Mouse (Mus musculus) embryonic facial prominence, embryonic 15.5 days (tissue): ENCODE results near the gene Prss57. TPM values are rescaled to one million over a fixed set of nuclear protein-coding genes. Genes with fewer than 3 reads are reported as not detected.

Experiments used
- ATAC-seq: fragments of 200-750 bp; cut with Nextera tagmentation; 2 replicates; pipeline ENCODE4 v1.8.0; 2017; ENCODE audit warnings: low read depth, moderate TSS enrichment; ENCODE audit not compliant: insufficient number of reproducible peaks, low FRiP score, low TSS enrichment
- H3K27ac ChIP-seq: fragments of 300-500 bp; sonication (generic); replicated peaks from 2 replicates; pipeline ENCODE4 v1.5.1; 2015; ENCODE audit warnings: mild to moderate bottlenecking, inconsistent platforms
- H3K27me3 ChIP-seq: fragments of 300-500 bp; sonication (generic); 2 replicates; pipeline ENCODE4 v1.6.1; 2015; ENCODE audit warnings: inconsistent platforms
- H3K36me3 ChIP-seq: fragments of 300-500 bp; sonication (generic); 2 replicates; pipeline ENCODE4 v1.6.1; 2015; ENCODE audit warnings: mild to moderate bottlenecking, inconsistent platforms
- H3K4me1 ChIP-seq: fragments of 300-500 bp; sonication (generic); 2 replicates; pipeline ENCODE4 v1.6.1; 2015; ENCODE audit warnings: inconsistent platforms
- H3K4me2 ChIP-seq: fragments of 300-500 bp; sonication (generic); replicated peaks from 2 replicates; pipeline ENCODE4 v1.6.1; 2015; ENCODE audit warnings: mild to moderate bottlenecking, inconsistent platforms
- H3K4me3 ChIP-seq: fragments of 300-500 bp; sonication (generic); replicated peaks from 2 replicates; pipeline ENCODE4 v1.5.1; 2015; ENCODE audit warnings: mild to moderate bottlenecking, inconsistent platforms
- H3K9ac ChIP-seq: fragments of 300-500 bp; sonication (generic); 2 replicates; pipeline ENCODE4 v1.6.1; 2015; ENCODE audit warnings: inconsistent platforms
- H3K9me3 ChIP-seq: fragments of 300-500 bp; sonication (generic); replicated peaks from 2 replicates; pipeline ENCODE4 v1.6.1; 2016; ENCODE audit warnings: inconsistent platforms
- WGBS: fragments of 180-500 bp; shearing (Covaris S2); methylation state at CpG from one replicate; pipeline ENCODE4 v1.1.7; 2015; 5-methylcytosine and 5-hydroxymethylcytosine counted together
- polyA plus RNA-seq: library from polyadenylated mRNA; unstranded; fragments of >200 nt; fragmentation: Nextera tagmentation; extraction: Ambion mirVana; gene quantifications from 2 replicates; pipeline ENCODE4 v1.2.1, GENCODE M21; 2015

Prss57 gene
- 0.07 TPM in 1 of 2 replicates, not detected in the other for polyA plus RNA-seq

DNA sequence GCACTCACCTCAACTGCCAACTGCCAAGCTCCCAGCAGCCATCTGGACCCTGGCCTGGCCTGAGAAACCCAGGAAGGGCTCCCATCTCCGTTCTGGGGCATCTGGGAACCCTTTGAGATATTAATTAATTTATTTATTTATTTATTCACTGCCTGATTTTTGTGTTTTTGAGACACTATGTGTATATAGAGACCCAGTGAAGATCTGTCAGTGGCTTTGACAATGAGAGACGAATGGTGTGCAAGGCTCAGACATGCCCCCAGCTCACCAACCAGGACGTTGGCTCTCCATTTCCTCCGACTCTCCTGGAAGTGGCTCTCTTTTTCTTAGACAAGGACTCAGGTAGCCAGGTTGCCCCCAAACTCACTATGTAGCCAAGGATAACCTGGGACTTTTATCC, at the start of gene Prss57:
Gene Prss57, minus strand, starts transcription at position 101 of the 400 bp plus-strand sequence.
- peaks cover 14% of the 10 kb centered on the region for H3K4me1 ChIP-seq
- H3K36me3 ChIP-seq = no peaks in the 10 kb centered on the region
- H3K27ac ChIP-seq = no peak within 1 kb of the TSS
- H3K27me3 ChIP-seq = no peaks in the 10 kb centered on the region
- no peak within 1 kb of the TSS for H3K9ac ChIP-seq
- ATAC-seq = no peak
- no peak within 1 kb of the TSS for H3K4me3 ChIP-seq
- no peak within 1 kb of the TSS for H3K4me2 ChIP-seq
- 84% methylated on average over 4 of the region's 4 CpGs for WGBS
- H3K9me3 ChIP-seq = no peaks in the 10 kb centered on the region

DNA sequence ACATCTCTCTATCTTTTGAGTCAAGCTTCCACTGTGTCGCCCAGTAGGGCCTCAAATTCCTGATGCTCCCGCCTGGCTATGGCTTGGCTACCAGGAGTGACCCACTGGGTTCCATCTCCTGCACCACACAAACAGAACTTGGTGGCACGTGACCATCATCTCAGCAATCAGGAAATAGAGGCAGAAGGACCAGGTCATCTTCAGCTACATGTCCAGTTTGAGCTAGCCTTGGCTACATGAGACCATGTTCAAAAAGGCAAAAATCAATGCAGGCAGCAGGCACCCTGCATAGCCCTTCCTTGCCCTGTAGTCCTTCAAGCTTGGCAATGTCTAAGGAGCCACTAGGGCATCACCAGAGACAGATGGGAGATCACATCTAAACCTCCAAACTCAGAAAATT, 49.3 kb upstream of the Prss57 start:
- WGBS = 92% methylated on average over 3 of the region's 3 CpGs
- Histone ChIP-seq H3K27ac (peak overlapping the region; percentile 97), H3K4me3 (peak overlapping the region; percentile 44; the same call in 1 of the 2 replicates), H3K4me1 (peaks cover 30% of the 10 kb centered on the region), H3K9ac (no peak overlapping the region), H3K4me2 (peak overlapping the region; percentile 65), H3K27me3 (no peaks in the 10 kb centered on the region), H3K36me3 (no peaks in the 10 kb centered on the region), H3K9me3 (no peaks in the 10 kb centered on the region)
- no peak for ATAC-seq

DNA sequence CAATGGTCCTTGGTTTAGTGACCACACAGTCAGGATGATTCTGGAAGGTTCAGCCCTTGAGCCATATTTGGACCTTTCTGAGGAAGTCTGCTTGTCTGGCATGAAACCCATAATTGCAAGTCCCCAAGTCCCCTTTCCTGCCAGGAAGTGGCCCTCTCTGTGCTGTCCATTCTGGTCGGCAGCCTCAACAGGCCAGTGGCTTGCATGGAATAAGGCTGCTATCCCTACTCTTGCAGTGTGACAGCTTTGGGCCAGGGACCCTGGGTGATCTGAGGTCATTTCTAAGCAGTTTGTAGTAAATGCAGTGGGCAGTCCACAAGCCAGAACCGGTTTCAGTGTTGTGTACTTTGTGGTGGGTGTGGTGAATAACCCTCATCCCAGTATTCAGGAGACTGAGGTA, 47.4 kb upstream of the Prss57 start:
- WGBS = 46% methylated on average over 2 of the region's 2 CpGs
- no peak overlapping the region for H3K4me2 ChIP-seq
- no peaks in the 10 kb centered on the region for H3K9me3 ChIP-seq
- H3K27ac ChIP-seq = no peak overlapping the region
- no peaks in the 10 kb centered on the region for H3K27me3 ChIP-seq
- no peak overlapping the region for H3K4me3 ChIP-seq
- no peak for ATAC-seq
- H3K36me3 ChIP-seq = no peaks in the 10 kb centered on the region
- peaks cover 27% of the 10 kb centered on the region for H3K4me1 ChIP-seq
- no peak overlapping the region for H3K9ac ChIP-seq

DNA sequence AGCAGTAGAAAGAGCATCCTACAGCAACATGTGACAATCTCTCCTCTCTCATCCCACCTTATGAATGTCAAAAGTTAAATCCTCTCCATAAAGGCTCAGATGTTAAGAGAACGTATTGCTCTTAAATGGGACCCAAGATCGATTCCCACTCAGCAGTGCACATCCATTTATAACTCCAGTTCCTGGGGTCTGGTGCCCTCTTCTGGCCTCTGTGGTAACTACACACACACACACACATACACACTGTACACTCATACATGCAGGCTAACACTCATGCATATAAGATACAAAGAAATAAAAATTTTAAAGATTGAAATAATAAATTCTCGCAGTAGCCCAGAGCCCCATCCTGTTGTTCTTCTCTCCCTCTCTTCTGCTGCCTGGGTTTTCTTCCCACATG, 46.2 kb upstream of the Prss57 start:
- 90% methylated on average over 3 of the region's 3 CpGs for WGBS
- no peaks in the 10 kb centered on the region for H3K9me3 ChIP-seq
- H3K36me3 ChIP-seq = no peaks in the 10 kb centered on the region
- ATAC-seq = no peak
- no peak overlapping the region for H3K9ac ChIP-seq
- peaks cover 20% of the 10 kb centered on the region; the same call in 1 of the 2 replicates for H3K4me1 ChIP-seq
- H3K4me3 ChIP-seq = no peak overlapping the region
- no peaks in the 10 kb centered on the region for H3K27me3 ChIP-seq
- H3K27ac ChIP-seq = no peak overlapping the region
- no peak overlapping the region for H3K4me2 ChIP-seq

DNA sequence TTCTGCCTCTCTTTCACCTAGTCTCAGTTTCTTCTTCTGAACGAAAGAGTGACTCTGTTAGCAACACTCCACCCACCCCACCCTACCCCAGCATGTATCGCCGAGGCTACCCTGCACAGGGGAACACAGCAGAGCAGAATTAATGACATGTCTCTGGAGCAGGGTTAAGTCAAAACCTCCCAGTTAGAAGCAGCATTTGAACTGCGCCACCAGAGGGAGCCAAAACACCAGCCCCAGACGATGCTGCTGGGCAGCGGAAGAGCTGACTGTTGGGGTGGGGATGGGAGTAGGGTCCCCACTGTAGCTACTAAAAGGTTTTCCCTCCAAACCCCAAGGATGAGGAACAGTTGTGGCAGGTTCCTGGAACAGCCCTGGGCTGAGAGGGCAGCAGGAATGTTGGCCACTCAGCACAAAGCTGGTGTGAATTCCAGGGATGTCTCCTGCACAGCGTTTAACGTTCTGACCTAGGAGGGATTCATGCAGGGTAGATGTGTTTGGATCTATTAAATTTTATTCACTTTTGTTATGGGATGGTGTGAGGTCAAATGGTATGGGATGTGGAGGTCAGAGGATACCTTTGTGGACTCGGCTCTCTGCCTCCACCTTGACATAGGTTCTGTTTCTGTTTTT, 44.1 kb upstream of the Prss57 start:
- H3K27ac ChIP-seq = no peak overlapping the region
- H3K27me3 ChIP-seq = no peaks in the 10 kb centered on the region
- no peaks in the 10 kb centered on the region for H3K36me3 ChIP-seq
- WGBS = 23% methylated on average over 9 of the region's 9 CpGs
- no peaks in the 10 kb centered on the region for H3K9me3 ChIP-seq
- 0 out of 2 replicates have a peak, but pooled peaks cover 3% of the 10 kb centered on the region for H3K4me1 ChIP-seq
- peak; percentile 42; the same call in 1 of the 2 replicates for ATAC-seq
- H3K4me2 ChIP-seq = no peak overlapping the region
- H3K4me3 ChIP-seq = no peak overlapping the region
- no peak overlapping the region for H3K9ac ChIP-seq

DNA sequence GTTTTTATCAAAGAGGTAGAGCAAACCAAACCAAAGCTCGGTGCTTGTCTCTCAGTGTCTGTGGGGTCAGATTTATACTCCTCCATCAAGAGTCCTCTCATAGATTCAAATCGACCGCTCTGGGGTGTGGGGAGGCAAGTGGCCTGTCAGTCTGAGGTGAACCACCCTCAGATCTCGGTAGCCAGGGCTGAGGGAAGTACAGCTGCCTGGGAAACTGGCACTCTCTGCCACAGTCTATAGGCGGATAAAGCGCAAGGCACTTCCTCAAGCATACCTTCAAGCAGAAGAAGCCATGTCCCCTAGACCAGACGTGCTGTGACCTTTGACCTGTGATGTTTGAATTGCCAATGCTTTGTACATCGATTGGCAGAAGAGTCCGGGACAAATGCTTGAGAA, 42.0 kb upstream of the Prss57 start:
- H3K9me3 ChIP-seq = no peaks in the 10 kb centered on the region
- WGBS = 69% methylated on average over 9 of the region's 9 CpGs
- no peak for ATAC-seq

DNA sequence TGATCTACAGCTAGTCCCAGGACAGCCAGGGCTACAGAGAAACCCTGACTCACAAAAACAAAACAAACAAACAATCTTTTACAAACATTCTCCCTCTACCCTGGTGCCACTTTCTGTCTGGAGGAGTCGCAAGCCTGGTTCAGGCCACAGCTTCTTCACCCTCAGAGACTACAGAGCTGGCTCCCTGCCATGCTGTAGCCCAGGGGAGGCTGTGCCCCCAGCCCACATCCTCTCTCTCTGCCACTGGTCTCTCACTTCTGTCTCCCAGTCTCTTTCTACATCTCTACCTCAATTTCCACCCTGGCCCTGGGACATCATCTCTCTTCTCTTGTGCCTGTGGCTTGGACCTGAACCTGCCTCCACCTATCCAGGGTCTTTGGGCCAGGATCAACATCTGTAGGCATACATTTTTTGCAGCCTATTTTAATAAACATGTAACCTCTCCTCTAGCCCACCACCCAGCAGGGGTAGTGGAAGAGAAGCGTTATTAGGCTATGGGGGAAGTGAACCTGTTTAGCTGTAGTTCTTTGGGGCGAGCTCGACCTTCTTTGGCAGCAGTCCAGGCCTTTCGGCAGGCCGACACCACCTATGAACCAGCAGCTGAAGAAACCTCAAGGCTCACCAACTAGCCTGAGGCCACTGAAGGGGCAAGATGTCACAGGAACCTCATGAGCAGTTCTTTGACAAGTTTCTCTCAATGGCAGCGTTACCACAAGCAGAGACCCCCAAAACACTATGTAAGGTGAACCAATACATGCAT, 41.4 kb upstream of the Prss57 start:
- Histone ChIP-seq H3K36me3 (no peaks in the 10 kb centered on the region), H3K27ac (no peak overlapping the region), H3K4me1 (0 out of 2 replicates have a peak, but pooled peaks cover 3% of the 10 kb centered on the region), H3K4me3 (no peak overlapping the region), H3K9ac (no peak overlapping the region), H3K9me3 (no peaks in the 10 kb centered on the region), H3K27me3 (no peaks in the 10 kb centered on the region), H3K4me2 (no peak overlapping the region)
- no peak for ATAC-seq
- WGBS = 49% methylated on average over 7 of the region's 7 CpGs

More for the DNA sequence above, 42.0 kb upstream of the Prss57 start:
- H3K27me3 ChIP-seq = no peaks in the 10 kb centered on the region
- H3K4me2 ChIP-seq = no peak overlapping the region
- no peaks in the 10 kb centered on the region for H3K36me3 ChIP-seq
- H3K9ac ChIP-seq = no peak overlapping the region
- no peak overlapping the region for H3K4me3 ChIP-seq
- H3K27ac ChIP-seq = no peak overlapping the region
- 0 out of 2 replicates have a peak, but pooled peaks cover 3% of the 10 kb centered on the region for H3K4me1 ChIP-seq

DNA sequence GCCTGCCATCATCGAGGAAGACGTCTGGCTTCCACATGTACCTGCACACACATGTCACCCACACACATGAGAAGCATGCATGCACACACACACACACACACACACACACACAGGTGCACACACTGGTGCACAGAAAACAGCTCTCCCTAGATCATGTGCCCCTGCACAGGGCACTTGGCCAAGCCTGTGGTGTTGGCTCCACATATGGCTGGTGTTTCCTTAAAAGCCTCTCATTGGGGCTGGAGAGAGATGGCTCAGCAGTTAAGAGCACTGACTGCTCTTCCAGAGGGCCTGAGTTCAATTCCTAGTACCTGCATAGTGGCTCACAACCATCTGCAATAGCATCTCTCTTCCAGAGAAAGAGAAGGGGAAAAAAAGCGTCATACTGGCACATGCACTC, 40.8 kb upstream of the Prss57 start:
- 0 out of 2 replicates have a peak, but pooled peaks cover 3% of the 10 kb centered on the region for H3K4me1 ChIP-seq
- ATAC-seq = no peak
- H3K9ac ChIP-seq = no peak overlapping the region
- no peaks in the 10 kb centered on the region for H3K9me3 ChIP-seq
- no peak overlapping the region for H3K4me3 ChIP-seq
- no peaks in the 10 kb centered on the region for H3K36me3 ChIP-seq
- WGBS = 83% methylated on average over 3 of the region's 3 CpGs
- no peaks in the 10 kb centered on the region for H3K27me3 ChIP-seq
- H3K27ac ChIP-seq = no peak overlapping the region
- no peak overlapping the region for H3K4me2 ChIP-seq

DNA sequence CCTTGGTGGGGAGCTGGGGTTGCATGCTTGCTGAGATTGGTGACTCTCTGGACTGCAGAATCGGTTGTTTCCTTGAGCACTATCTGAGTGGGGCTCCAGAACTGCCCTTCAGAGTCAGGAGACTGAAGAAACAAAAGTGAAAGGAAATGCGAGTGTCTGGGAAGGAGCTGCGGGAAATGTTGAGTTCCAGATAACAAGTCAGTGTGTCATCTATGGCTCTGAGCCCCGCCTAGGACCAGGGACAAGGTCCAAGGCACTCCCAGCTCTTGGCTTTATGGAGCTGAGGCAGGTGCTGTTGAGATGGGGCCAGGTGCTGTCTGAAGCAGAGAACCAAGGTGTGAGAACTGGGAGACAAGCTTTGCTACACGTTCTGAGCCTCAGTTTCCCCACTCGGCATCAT, 33.7 kb upstream of the Prss57 start:
- no peak overlapping the region for H3K4me3 ChIP-seq
- no peaks in the 10 kb centered on the region for H3K27me3 ChIP-seq
- no peak overlapping the region for H3K9ac ChIP-seq
- 64% methylated on average over 6 of the region's 6 CpGs for WGBS
- no peak overlapping the region for H3K4me2 ChIP-seq
- peaks cover 15% of the 10 kb centered on the region for H3K4me1 ChIP-seq
- ATAC-seq = no peak
- no peak overlapping the region for H3K27ac ChIP-seq
- H3K9me3 ChIP-seq = no peaks in the 10 kb centered on the region
- peaks cover 11% of the 10 kb centered on the region for H3K36me3 ChIP-seq

DNA sequence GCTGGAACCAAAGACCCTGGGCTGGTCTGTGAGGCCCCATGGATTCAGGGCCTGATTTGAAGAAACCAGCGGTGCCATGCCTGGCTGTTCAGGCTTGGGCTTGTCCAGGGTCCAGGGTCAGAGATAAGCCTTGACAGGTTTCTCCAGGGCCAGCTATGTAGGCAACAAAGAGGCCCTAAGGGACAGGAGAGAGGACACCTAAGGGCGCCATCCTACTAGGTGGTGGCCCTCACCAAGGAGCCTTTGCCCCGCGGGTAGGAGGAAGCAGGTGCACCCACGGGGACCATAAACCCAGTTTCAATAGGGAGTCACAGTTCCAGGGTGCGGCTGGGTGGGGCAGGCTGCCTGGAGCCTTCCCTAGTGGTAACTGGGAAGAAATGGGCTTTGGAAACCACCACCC, 32.2 kb upstream of the Prss57 start:
- Histone ChIP-seq H3K27ac (no peak overlapping the region), H3K4me2 (no peak overlapping the region), H3K4me1 (peaks cover 19% of the 10 kb centered on the region), H3K4me3 (no peak overlapping the region), H3K9me3 (no peaks in the 10 kb centered on the region), H3K36me3 (peaks cover 17% of the 10 kb centered on the region), H3K9ac (no peak overlapping the region), H3K27me3 (no peaks in the 10 kb centered on the region)
- no peak for ATAC-seq
- 56% methylated on average over 6 of the region's 6 CpGs for WGBS

DNA sequence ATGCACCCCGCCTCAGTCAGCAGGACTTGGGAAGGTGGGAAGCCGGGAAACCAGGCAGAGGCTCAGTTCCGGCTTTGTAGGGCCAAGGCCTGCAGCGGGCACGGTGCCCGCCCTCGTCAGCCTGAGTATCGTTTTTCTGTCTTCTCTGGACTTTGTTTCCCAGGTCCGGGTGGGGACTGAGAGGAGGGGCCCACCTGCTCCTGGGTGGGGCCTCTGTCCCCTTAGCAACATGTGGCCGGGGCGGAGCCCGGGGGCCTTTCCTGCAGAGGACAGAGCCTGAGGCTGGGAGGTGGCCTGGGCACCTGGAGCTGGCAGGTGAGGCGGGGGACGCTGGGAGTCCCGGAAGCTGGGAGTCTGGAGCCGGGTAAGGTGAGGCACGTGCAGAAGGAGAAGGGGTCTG, 31.6 kb upstream of the Prss57 start:
- peak overlapping the region; percentile 58; the same call in 1 of the 2 replicates for H3K27ac ChIP-seq
- H3K27me3 ChIP-seq = no peaks in the 10 kb centered on the region
- 23% methylated on average over 17 of the region's 17 CpGs for WGBS
- H3K9ac ChIP-seq = no peak overlapping the region
- H3K4me1 ChIP-seq = peaks cover 22% of the 10 kb centered on the region
- peaks cover 17% of the 10 kb centered on the region for H3K36me3 ChIP-seq
- ATAC-seq = no peak; the same call in 1 of the 2 replicates
- H3K4me2 ChIP-seq = peak overlapping the region; percentile 41
- H3K9me3 ChIP-seq = no peaks in the 10 kb centered on the region
- H3K4me3 ChIP-seq = 0 out of 2 replicates have a peak overlapping the region, but pooled peaks have one; percentile 2
